Mouse (Mus musculus): ENCODE data around the gene Elf1. TPM values are rescaled to one million over a fixed set of nuclear protein-coding genes. Genes with fewer than 3 reads are reported as not detected.
A peak's percentile ranks its signal among the peaks of the same experiment; 100 is the strongest.

The Elf1 gene
- polyA plus RNA-seq, 1 experiment from 2014 or later: 13.7 TPM

DNA sequence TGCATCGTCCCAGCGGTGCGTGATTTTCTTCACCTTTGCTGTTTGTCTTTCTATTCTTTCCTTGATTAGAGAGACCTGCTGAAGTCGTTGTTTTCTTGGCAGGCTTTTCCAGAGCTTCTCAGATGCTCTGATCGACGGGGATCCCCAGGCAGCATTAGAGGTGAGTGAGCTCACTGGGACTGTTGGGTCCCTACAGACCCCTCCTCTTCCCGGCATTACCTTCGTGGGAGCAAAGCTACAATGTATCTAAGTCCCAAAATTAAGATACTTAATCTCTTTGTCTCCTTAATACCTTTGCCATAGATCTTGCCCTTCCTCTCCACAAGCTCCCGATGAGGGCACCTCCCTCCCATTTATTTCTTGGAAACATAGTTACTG is 106.8 kb downstream of the Elf1 start:
- WGBS: under 1% methylated on average over 9 of the region's 9 CpGs
- H3K4me1 ChIP-seq: peaks cover 15% of the 10 kb centered on the region
- no peaks in the 10 kb centered on the region for H3K9me3 ChIP-seq (replicated peaks)
- no peaks in the 10 kb centered on the region for H3K27me3 ChIP-seq
- H3K9ac ChIP-seq: peak overlapping the region; percentile 71
- peak overlapping the region; percentile 81 for H3K4me3 ChIP-seq (replicated peaks)
- peak overlapping the region; percentile 76 for H3K4me2 ChIP-seq
- H3K27ac ChIP-seq: peak overlapping the region; percentile 97
- peak; percentile 43 for ATAC-seq (replicated peaks; ENCODE audit: low FRiP score)
- H3K36me3 ChIP-seq: 0 out of 2 replicates have a peak, but pooled peaks cover 7% of the 10 kb centered on the region

DNA sequence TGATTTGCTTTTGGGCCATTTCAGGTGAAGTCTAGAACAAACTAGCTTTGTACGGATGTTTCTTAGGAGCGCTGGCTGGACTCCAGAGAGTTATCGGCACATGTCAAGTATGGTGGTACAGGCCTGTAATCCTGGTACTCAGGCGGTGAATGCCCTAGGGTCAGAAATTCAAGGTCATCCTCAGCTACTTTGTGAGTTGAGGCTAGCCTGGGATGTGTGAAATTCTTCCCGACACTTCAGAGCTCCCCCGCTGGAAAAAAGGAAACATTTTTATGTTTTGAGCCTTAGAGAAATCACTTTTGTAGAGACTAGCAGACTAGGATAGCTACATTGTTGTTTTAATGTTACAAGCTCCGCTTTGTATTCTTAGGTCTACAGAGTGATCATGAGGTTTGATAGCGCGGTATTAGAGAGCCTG is 107.5 kb downstream of the Elf1 start:
- 89% methylated on average over 9 of the region's 9 CpGs for WGBS
- 0 out of 2 replicates have a peak, but pooled peaks cover 6% of the 10 kb centered on the region for H3K36me3 ChIP-seq
- H3K4me3 ChIP-seq (replicated peaks): peak overlapping the region; percentile 81
- H3K4me2 ChIP-seq: peak overlapping the region; percentile 76
- ATAC-seq (replicated peaks; ENCODE audit: low FRiP score): no peak
- H3K4me1 ChIP-seq: peaks cover 15% of the 10 kb centered on the region
- H3K9ac ChIP-seq: peak overlapping the region; percentile 71
- H3K27me3 ChIP-seq: no peaks in the 10 kb centered on the region
- H3K9me3 ChIP-seq (replicated peaks): no peaks in the 10 kb centered on the region
- no peak overlapping the region for H3K27ac ChIP-seq

DNA sequence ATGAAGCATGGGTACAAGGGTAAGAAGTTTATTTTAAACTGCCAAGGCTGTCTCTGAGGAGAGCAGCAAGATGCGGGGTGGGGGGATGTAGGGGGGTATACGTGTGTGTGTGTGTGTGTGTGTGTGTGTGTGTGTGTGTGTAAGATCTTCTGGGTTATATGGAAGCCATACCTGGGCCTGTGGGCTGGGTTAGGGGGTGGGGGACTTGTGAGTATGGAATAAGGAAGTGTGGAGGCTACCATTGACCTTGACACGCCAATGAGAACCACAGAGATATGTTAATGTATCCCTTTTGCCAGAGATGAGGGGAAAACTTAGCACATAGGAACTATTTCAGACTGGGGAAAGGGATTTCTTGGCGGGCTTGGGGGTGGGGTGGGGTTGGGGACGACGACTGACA is 108.4 kb downstream of the Elf1 start:
- peak overlapping the region; percentile 76; the same call in 1 of the 2 replicates for H3K4me2 ChIP-seq
- H3K4me1 ChIP-seq: peaks cover 15% of the 10 kb centered on the region
- H3K4me3 ChIP-seq (replicated peaks): no peak overlapping the region
- peaks cover 9% of the 10 kb centered on the region; the same call in 1 of the 2 replicates for H3K36me3 ChIP-seq
- H3K9ac ChIP-seq: no peak overlapping the region
- no peak overlapping the region for H3K27ac ChIP-seq
- H3K9me3 ChIP-seq (replicated peaks): no peaks in the 10 kb centered on the region
- no peak for ATAC-seq (replicated peaks; ENCODE audit: low FRiP score)
- no peaks in the 10 kb centered on the region for H3K27me3 ChIP-seq
- WGBS: 93% methylated on average over 6 of the region's 6 CpGs

DNA sequence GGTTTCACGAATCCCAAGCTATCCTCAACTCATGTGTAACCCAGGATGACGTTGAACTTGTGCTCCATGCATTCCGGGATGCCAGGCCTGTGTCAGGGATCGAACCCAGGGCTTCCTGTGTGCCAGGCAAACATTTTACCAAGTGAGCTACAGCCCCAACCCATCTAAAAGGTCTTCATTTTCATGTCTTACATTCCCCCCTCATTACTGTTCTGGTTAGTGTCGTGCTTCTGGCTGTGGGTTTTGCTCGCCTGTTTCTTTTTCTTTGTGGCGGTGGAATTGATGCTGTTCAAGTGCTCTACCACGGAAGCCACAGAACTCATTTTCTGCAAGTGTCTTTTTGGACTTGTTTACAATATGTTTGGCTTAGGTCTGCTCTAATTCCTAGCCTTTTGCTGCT is 109.9 kb downstream of the Elf1 start:
- Histone ChIP-seq H3K4me1 (peaks cover 15% of the 10 kb centered on the region), H3K4me3 (replicated peaks) (no peak overlapping the region), H3K27ac (no peak overlapping the region), H3K9ac (no peak overlapping the region), H3K4me2 (no peak overlapping the region), H3K27me3 (no peaks in the 10 kb centered on the region), H3K36me3 (peaks cover 23% of the 10 kb centered on the region), H3K9me3 (replicated peaks) (no peaks in the 10 kb centered on the region)
- ATAC-seq (replicated peaks; ENCODE audit: low FRiP score): no peak
- WGBS: 97% methylated on average over 8 of the region's 8 CpGs

DNA sequence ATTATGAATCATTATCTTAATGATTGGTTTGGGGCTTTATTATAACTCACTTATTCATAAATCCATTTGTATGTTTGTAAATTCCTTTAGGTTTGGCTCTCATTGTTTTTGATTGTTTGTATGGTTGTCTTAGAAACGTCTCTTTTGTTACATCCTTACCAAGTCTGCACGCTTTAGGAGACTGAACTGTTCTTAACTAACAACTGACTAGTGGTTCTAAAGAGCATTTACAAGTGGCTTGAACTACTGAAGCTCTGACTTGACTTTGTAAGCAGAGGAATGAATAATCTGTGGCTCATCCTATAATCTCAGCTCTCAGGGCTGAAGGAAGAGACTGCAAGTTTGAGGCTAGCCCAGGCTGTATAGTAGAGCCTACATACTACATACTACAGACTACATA is 110.6 kb downstream of the Elf1 start:
- Histone ChIP-seq H3K9me3 (replicated peaks) (no peaks in the 10 kb centered on the region), H3K27ac (no peak overlapping the region), H3K9ac (no peak overlapping the region), H3K4me3 (replicated peaks) (no peak overlapping the region), H3K36me3 (peaks cover 30% of the 10 kb centered on the region), H3K4me1 (peaks cover 15% of the 10 kb centered on the region), H3K27me3 (no peaks in the 10 kb centered on the region), H3K4me2 (no peak overlapping the region)
- 94% methylated on average over 2 of the region's 2 CpGs for WGBS
- no peak for ATAC-seq (replicated peaks; ENCODE audit: low FRiP score)

DNA sequence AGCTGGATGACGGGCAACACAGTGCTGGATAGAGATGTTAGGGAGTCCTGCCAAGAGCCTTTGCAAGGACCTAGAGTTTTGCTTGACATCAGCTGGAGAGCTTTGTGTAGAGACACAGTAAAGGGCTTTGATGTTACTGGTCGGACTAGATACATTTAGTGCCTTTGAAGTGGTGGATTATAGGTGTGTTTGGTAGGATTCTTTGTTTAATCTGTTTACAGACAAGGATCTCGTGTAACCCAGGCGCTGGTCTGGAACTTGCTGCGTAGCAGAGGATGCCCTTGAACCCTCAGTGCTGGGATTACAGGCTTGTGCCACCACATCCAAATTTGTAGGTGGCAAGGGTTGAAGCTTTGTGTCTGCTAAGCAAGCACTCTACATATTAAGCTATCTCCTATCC is 113.1 kb downstream of the Elf1 start:
- 90% methylated on average over 5 of the region's 5 CpGs for WGBS
- Histone ChIP-seq H3K4me1 (peaks cover 6% of the 10 kb centered on the region), H3K27ac (no peak overlapping the region), H3K36me3 (peaks cover 47% of the 10 kb centered on the region), H3K4me2 (no peak overlapping the region), H3K27me3 (no peaks in the 10 kb centered on the region), H3K9me3 (replicated peaks) (no peaks in the 10 kb centered on the region), H3K9ac (no peak overlapping the region), H3K4me3 (replicated peaks) (no peak overlapping the region)
- ATAC-seq (replicated peaks; ENCODE audit: low FRiP score): no peak

DNA sequence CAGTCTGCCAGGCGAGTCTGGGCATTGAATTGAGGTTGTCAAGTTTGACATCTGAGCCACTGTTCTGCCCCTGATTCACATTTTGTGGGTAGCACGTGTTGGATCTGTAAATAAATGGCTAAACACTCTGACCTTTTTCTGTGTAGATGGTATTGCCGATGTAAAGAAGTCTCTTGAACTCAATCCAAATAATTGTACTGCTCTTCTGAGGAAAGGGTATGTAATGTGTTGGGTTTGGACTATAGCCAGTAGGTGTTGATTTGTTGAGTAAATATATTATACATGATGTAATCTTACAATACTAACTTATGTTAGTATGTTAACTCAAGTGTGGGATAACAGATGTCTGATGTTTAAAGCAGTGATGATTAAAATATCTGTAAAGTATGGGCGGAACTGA is 115.6 kb downstream of the Elf1 start:
- ATAC-seq (replicated peaks; ENCODE audit: low FRiP score): no peak
- Histone ChIP-seq H3K9me3 (replicated peaks) (no peaks in the 10 kb centered on the region), H3K4me1 (no peaks in the 10 kb centered on the region), H3K4me2 (no peak overlapping the region), H3K36me3 (peaks cover 66% of the 10 kb centered on the region), H3K27ac (no peak overlapping the region), H3K27me3 (no peaks in the 10 kb centered on the region), H3K9ac (no peak overlapping the region), H3K4me3 (replicated peaks) (no peak overlapping the region)
- 78% methylated on average over 4 of the region's 4 CpGs for whole genome bisulfite sequencing

DNA sequence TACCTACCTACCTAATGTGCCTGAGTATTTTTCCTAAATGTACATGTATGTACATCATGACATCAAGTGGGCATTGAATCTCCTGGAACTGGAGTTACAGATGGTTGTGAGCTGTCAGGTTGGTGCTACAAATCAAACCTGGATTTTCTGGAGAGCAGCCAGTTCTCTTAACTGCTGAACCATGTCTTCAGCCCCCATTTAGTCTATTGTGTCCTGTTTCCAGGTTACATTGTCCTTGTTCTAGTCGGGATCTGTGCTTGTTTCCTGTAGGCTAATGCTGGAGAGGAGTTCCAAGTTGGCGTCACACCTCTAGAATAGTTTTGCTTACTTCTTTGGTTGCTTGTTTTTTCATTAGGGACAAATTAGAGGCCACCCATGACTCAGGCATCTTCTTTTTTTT is 124.9 kb downstream of the Elf1 start:
- no peaks in the 10 kb centered on the region for H3K27me3 ChIP-seq
- WGBS: 70% methylated on average over 2 of the region's 2 CpGs
- no peak overlapping the region for H3K4me2 ChIP-seq
- no peaks in the 10 kb centered on the region for H3K4me1 ChIP-seq
- peaks cover 87% of the 10 kb centered on the region for H3K36me3 ChIP-seq
- no peaks in the 10 kb centered on the region for H3K9me3 ChIP-seq (replicated peaks)
- no peak overlapping the region for H3K4me3 ChIP-seq (replicated peaks)
- no peak overlapping the region for H3K27ac ChIP-seq
- H3K9ac ChIP-seq: no peak overlapping the region
- ATAC-seq (replicated peaks; ENCODE audit: low FRiP score): no peak

DNA sequence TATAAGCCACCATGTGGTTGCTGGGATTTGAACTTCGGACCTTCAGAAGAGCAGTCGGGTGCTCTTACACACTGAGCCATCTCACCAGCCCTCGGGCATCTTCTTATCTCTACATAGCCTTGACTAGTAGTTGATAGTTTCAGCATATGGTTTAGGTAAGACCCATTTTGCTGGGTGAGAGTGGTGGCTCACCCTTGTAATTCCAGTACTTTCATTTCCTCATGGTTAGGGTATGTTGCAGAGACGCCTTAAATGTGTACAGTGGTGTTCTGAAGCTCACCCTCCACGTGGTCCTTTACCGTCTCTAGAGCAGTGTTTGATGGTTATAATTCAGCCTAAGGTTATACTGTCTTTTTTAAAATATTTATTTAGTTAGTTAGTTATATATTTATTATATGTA is 125.4 kb downstream of the Elf1 start:
- H3K27me3 ChIP-seq: no peaks in the 10 kb centered on the region
- no peak overlapping the region for H3K4me2 ChIP-seq
- H3K4me1 ChIP-seq: no peaks in the 10 kb centered on the region
- H3K36me3 ChIP-seq: peaks cover 87% of the 10 kb centered on the region
- no peaks in the 10 kb centered on the region for H3K9me3 ChIP-seq (replicated peaks)
- H3K4me3 ChIP-seq (replicated peaks): no peak overlapping the region
- H3K9ac ChIP-seq: no peak overlapping the region
- no peak overlapping the region for H3K27ac ChIP-seq
- ATAC-seq (replicated peaks; ENCODE audit: low FRiP score): no peak
- 91% methylated on average over 6 of the region's 6 CpGs for WGBS

DNA sequence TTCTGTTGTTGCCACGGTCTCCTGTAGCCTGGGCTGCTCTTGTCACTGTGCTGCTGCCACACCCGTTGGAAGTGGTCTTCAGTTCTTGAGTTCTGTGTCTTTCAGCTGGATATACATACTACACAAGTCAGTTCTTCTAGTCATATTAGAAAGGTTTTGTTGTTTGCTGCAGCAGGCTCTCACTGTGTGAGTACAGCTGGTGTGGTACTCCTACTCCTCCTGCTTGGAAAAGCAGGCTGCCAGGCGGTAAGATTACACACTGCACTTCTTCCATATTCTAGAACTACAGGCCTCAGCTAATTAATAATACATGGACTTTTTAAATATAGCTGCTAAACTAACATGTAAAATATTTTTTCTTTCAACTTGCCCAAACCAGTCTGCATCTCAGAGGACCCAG is 125.9 kb downstream of the Elf1 start:
- Histone ChIP-seq H3K36me3 (peaks cover 86% of the 10 kb centered on the region), H3K27me3 (no peaks in the 10 kb centered on the region), H3K9ac (no peak overlapping the region), H3K4me1 (no peaks in the 10 kb centered on the region), H3K27ac (no peak overlapping the region), H3K4me2 (no peak overlapping the region), H3K9me3 (replicated peaks) (no peaks in the 10 kb centered on the region), H3K4me3 (replicated peaks) (no peak overlapping the region)
- WGBS: 87% methylated on average over 3 of the region's 3 CpGs
- ATAC-seq (replicated peaks; ENCODE audit: low FRiP score): no peak

DNA sequence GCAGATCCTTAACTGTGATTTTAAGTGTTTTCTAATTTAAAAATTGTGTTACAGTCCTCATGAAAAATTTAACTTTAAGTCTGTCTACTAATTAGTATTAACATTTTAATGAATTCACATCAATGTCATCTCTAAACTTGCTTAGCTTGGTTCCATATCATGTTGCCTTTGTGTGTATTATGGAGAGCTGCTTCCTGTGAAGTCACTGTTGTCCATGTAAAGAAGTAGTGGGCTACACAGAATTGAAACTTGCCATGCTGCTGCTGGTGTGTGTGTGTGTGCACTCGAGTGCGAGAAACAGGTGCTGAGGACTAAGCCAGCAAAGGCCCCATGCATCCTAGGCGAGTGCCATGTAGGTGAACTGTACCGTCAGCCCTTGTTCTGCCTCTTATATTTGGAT is 126.4 kb downstream of the Elf1 start:
- no peaks in the 10 kb centered on the region for H3K27me3 ChIP-seq
- no peaks in the 10 kb centered on the region for H3K4me1 ChIP-seq
- H3K9me3 ChIP-seq (replicated peaks): no peaks in the 10 kb centered on the region
- H3K36me3 ChIP-seq: peaks cover 89% of the 10 kb centered on the region
- no peak overlapping the region for H3K4me3 ChIP-seq (replicated peaks)
- 94% methylated on average over 4 of the region's 4 CpGs for WGBS
- no peak overlapping the region for H3K4me2 ChIP-seq
- no peak overlapping the region for H3K9ac ChIP-seq
- no peak overlapping the region for H3K27ac ChIP-seq
- no peak for ATAC-seq (replicated peaks; ENCODE audit: low FRiP score)

DNA sequence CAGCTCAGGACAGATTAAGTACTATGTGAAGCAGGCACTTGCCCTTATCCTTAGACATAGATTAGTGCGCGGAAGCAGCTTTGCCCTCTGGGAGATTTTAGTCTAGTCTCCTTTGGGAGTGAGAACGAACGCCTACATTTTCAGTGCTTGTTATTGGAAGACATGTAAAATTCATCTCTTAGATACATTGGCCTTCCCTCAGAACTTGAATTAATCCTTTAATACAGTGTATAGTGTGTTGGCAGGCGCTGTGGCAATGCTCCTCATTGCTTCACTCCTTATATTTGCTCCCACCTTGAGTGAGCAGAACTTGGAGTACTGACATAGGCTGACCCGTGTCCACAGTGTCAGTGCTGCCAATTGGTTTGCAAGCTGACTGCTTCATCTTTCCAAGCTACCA is 127.3 kb downstream of the Elf1 start:
- Histone ChIP-seq H3K4me2 (no peak overlapping the region), H3K27me3 (no peaks in the 10 kb centered on the region), H3K27ac (no peak overlapping the region), H3K4me3 (replicated peaks) (no peak overlapping the region), H3K36me3 (peaks cover 90% of the 10 kb centered on the region), H3K9ac (no peak overlapping the region), H3K4me1 (no peaks in the 10 kb centered on the region), H3K9me3 (replicated peaks) (no peaks in the 10 kb centered on the region)
- no peak for ATAC-seq (replicated peaks; ENCODE audit: low FRiP score)
- WGBS: 91% methylated on average over 6 of the region's 6 CpGs

DNA sequence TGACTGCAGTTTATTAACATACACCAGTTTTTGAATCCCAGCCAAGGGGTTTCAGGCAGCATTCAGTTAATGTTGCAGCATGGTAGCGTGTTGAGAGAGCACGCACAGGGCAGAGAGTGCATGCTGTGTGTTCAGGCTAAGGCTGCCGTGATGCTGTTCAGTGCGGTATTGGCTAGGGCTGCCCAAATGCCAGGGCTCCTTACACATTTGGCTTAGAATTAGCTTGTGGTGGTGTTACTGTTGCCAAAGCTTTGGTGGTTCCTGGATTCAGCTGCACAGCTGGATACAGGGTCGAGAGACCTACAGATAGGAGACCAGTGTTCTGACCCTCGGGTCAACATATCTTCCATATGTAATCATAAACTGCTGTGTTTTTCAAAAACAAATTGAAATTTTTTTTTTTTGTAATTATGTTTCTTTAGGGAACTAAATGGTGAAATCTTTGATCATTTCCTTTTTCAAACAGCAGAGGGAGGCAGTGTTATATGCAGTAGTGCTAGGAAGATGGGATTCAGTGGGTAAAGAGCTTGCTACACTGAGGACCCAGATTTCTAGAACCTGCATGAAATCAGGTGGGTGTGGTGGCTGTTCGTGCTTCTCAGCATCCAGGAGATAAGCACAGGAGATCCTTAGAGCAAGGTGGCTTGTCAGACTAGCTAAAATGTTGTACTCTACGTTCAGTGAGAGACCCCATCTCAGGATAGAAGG is 136.3 kb downstream of the Elf1 start:
- Histone ChIP-seq H3K4me2 (no peak overlapping the region), H3K9me3 (replicated peaks) (no peaks in the 10 kb centered on the region), H3K4me3 (replicated peaks) (no peak overlapping the region), H3K9ac (no peak overlapping the region), H3K27me3 (no peaks in the 10 kb centered on the region), H3K27ac (no peak overlapping the region), H3K36me3 (peaks cover 66% of the 10 kb centered on the region), H3K4me1 (0 out of 2 replicates have a peak, but pooled peaks cover 3% of the 10 kb centered on the region)
- 0 out of 2 replicates have a peak, but pooled peaks have one; percentile 58 for ATAC-seq (replicated peaks; ENCODE audit: low FRiP score)
- 89% methylated on average over 8 of the region's 8 CpGs for WGBS

Measured in kidney, embryonic 15.5 days (tissue).